Mouse (Mus musculus): ENCODE data around the gene Olfr352. TPM values are rescaled to one million over a fixed set of nuclear protein-coding genes. Genes with fewer than 3 reads are reported as not detected.

Olfr352 gene
- not detected in 2 replicates for polyA plus RNA-seq (2016; fragmentation: Nextera tagmentation; extraction: Ambion mirVana)

DNA sequence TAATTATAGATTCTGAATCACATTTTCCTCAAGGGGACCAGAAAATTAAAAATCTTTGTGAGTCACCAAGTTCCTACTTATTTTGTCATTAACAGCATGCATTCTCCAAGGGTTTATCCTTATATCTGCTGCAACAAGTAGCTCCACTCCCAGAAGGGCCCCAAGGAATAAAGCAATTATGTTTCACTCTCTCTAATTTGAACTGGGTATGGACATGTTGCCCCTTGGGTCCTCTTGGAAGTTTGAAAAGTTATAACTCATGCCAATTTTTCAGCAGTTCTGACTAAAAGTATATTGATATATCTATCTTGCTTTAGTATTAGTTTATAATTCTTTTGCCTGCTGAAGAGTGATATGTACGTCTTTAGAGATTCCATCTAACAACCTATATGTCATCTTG, at the start of gene Olfr352:
Olfr352 (plus strand) TSS at position 301 of the 400 bp plus-strand sequence.
- H3K9ac ChIP-seq (replicated peaks): no peak within 1 kb of the TSS
- no peak within 1 kb of the TSS for H3K4me2 ChIP-seq
- 76% methylated on average over 1 of the region's 1 CpGs for WGBS
- H3K4me1 ChIP-seq (replicated peaks): no peaks in the 10 kb centered on the region
- ATAC-seq (ENCODE audit: insufficient number of reproducible peaks, insufficient read depth, low FRiP score, low TSS enrichment, low read depth): no peak
- H3K27me3 ChIP-seq: no peaks in the 10 kb centered on the region
- H3K36me3 ChIP-seq: no peaks in the 10 kb centered on the region
- H3K27ac ChIP-seq: no peak within 1 kb of the TSS
- H3K9me3 ChIP-seq: peaks cover 14% of the 10 kb centered on the region; the same call in 1 of the 2 replicates
- no peak within 1 kb of the TSS for H3K4me3 ChIP-seq (replicated peaks)

DNA sequence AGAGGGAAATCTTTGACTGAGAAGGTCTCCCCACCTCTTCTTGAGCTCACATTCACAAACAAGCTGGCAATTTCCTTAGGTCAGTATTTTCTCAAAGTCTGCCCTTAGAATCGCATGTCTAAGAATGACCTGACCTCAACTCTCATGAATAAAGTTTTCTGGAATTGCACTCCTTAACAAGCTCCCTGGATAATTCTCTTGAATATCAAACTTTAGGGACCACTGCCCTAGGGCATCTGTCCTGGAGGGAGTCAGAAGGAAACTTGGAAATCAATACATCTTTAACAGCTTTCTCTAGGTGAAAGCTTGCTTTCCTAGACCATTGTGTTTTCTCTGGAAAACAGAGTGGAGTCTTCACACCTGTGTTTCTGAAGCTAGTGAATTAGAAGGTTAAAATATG, 22.2 kb upstream of the Olfr352 start, which contains the start of gene Olfr350:
Olfr350 (plus strand) TSS at position 301 of the 400 bp plus-strand sequence.
- no peak within 1 kb of the TSS for H3K4me2 ChIP-seq
- no peaks in the 10 kb centered on the region for H3K27me3 ChIP-seq
- no peak within 1 kb of the TSS for H3K27ac ChIP-seq
- WGBS: 91% methylated on average over 1 of the region's 1 CpGs
- no peak within 1 kb of the TSS for H3K9ac ChIP-seq (replicated peaks)
- ATAC-seq (ENCODE audit: insufficient number of reproducible peaks, insufficient read depth, low FRiP score, low TSS enrichment, low read depth): no peak
- H3K9me3 ChIP-seq: peaks cover 25% of the 10 kb centered on the region
- H3K36me3 ChIP-seq: no peaks in the 10 kb centered on the region
- H3K4me1 ChIP-seq (replicated peaks): no peaks in the 10 kb centered on the region
- no peak within 1 kb of the TSS for H3K4me3 ChIP-seq (replicated peaks)

DNA sequence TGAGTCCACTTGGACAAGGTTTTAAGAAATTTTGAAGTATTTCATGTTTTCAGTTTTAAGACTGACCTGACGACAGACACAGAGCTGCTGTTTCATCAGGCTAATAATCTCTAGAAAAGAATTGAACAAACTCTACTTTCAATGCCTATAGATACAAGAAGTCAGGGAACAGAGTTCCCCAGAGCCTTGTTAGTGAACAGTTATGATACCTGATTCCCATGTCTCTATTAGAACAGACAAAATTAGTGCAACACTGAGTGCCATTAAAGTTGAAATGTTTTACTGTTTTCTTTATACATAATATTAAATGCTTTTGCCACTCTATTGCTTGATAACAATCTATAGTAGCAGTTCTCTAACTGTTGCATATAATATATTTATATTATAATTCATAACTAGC, 5.7 kb upstream of the Olfr352 start, which contains the start of gene Olfr351:
Olfr351 (minus strand) TSS at position 101 of the 400 bp plus-strand sequence.
- Histone ChIP-seq H3K27me3 (no peaks in the 10 kb centered on the region), H3K4me3 (replicated peaks) (no peak within 1 kb of the TSS), H3K9me3 (peaks cover 20% of the 10 kb centered on the region; the same call in 1 of the 2 replicates), H3K36me3 (no peaks in the 10 kb centered on the region), H3K27ac (no peak within 1 kb of the TSS), H3K4me2 (no peak within 1 kb of the TSS), H3K4me1 (replicated peaks) (no peaks in the 10 kb centered on the region), H3K9ac (replicated peaks) (no peak within 1 kb of the TSS)
- ATAC-seq (ENCODE audit: insufficient number of reproducible peaks, insufficient read depth, low FRiP score, low TSS enrichment, low read depth): no peak
- 86% methylated on average over 1 of the region's 1 CpGs for WGBS

DNA sequence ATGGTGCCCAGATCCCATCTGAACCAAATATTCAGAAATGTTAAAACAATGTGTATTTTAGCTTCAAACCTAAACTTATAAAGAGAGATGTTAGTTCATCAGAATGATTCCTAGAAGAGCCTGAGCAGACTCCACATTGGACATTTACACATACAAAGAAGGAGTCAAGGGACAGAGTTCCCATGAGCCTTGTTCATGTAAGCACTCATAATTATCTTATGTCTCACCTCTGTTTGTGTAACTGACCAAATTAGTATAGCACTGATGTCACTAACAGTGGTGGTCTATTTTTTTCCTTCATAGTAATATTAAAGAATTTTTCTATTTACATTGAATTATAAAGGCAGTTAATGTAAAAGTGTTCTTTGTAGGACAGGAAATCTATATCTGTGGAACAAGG, 24.6 kb downstream of the Olfr352 start, which contains the start of gene Olfr353:
Olfr353 (minus strand) TSS at position 101 of the 400 bp plus-strand sequence.
- Histone ChIP-seq H3K27me3 (no peaks in the 10 kb centered on the region), H3K9me3 (peaks cover 28% of the 10 kb centered on the region; the same call in 1 of the 2 replicates), H3K4me2 (no peak within 1 kb of the TSS), H3K36me3 (no peaks in the 10 kb centered on the region), H3K27ac (no peak within 1 kb of the TSS), H3K4me1 (replicated peaks) (no peaks in the 10 kb centered on the region), H3K9ac (replicated peaks) (no peak within 1 kb of the TSS), H3K4me3 (replicated peaks) (no peak within 1 kb of the TSS)
- ATAC-seq (ENCODE audit: insufficient number of reproducible peaks, insufficient read depth, low FRiP score, low TSS enrichment, low read depth): no peak

DNA sequence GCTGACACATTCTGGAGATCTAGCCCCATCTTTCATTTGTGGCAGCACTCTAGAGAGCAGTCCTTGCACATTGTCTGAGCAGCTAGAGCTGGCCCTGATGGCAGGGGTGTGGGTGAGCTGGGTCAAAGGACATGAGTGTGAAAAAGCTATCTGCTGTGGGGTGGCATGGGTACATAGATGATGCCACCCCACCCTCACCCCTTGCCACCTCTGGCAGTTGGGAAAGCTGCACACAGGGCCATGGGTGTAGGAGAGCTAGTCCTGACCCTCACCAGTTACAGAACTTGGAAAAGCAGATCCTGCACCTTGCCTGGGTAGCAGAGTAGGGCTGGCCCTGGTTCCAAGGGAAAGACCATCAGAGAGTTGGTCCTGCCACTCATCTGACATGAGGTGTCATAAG, 28.9 kb downstream of the Olfr352 start:
- H3K27ac ChIP-seq: no peak overlapping the region
- no peak overlapping the region for H3K4me2 ChIP-seq
- no peaks in the 10 kb centered on the region for H3K27me3 ChIP-seq
- ATAC-seq (ENCODE audit: insufficient number of reproducible peaks, insufficient read depth, low FRiP score, low TSS enrichment, low read depth): no peak
- H3K9ac ChIP-seq (replicated peaks): no peak overlapping the region
- no peak overlapping the region for H3K4me3 ChIP-seq (replicated peaks)
- H3K9me3 ChIP-seq: peaks cover 31% of the 10 kb centered on the region
- no peaks in the 10 kb centered on the region for H3K36me3 ChIP-seq
- H3K4me1 ChIP-seq (replicated peaks): no peaks in the 10 kb centered on the region

DNA sequence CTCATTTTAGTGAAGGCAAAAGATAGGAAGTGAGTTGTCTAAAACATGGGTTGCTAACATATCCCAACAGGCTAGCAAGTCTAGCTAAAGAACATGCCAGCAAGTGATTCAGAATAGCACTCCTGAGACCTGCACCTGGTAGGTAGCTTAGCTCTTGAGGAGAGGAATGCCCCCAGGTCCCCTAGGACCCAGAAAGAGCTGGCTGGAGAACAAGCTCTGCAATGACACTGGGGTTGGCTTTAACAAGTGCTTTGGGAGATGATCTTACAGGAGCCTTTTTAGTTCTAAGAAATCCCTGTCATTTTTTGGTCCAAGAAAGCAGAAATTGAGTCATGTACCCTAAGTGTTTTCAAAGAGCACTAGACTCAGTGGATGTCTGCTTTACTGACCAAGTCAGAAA, 37.1 kb downstream of the Olfr352 start, which contains the start of gene Olfr354:
Olfr354 (plus strand) TSS at position 301 of the 400 bp plus-strand sequence.
- no peak for ATAC-seq (ENCODE audit: insufficient number of reproducible peaks, insufficient read depth, low FRiP score, low TSS enrichment, low read depth)
- peaks cover 7% of the 10 kb centered on the region; the same call in 1 of the 2 replicates for H3K9me3 ChIP-seq
- no peaks in the 10 kb centered on the region for H3K36me3 ChIP-seq
- no peaks in the 10 kb centered on the region for H3K4me1 ChIP-seq (replicated peaks)
- H3K27ac ChIP-seq: no peak within 1 kb of the TSS
- H3K4me3 ChIP-seq (replicated peaks): no peak within 1 kb of the TSS
- H3K27me3 ChIP-seq: no peaks in the 10 kb centered on the region
- no peak within 1 kb of the TSS for H3K9ac ChIP-seq (replicated peaks)
- no peak within 1 kb of the TSS for H3K4me2 ChIP-seq

Other genes with a start within 250 kb of the Olfr352 start
- gene Olfr345, start 228.4 kb upstream of the Olfr352 start, polyA plus RNA-seq (2016; fragmentation: Nextera tagmentation; extraction: Ambion mirVana): not detected in 2 replicates
- gene Olfr346, start 182.7 kb upstream of the Olfr352 start, polyA plus RNA-seq (2016; fragmentation: Nextera tagmentation; extraction: Ambion mirVana): not detected in 2 replicates
- gene Olfr347, start 136.6 kb upstream of the Olfr352 start, polyA plus RNA-seq (2016; fragmentation: Nextera tagmentation; extraction: Ambion mirVana): not detected in 2 replicates
- not detected in 2 replicates for gene Olfr348, start 84.2 kb upstream of the Olfr352 start, polyA plus RNA-seq (2016; fragmentation: Nextera tagmentation; extraction: Ambion mirVana)
- gene Olfr50, start 77.9 kb upstream of the Olfr352 start, polyA plus RNA-seq (2016; fragmentation: Nextera tagmentation; extraction: Ambion mirVana): not detected in 2 replicates
- not detected in 2 replicates for gene Olfr3, start 51.4 kb upstream of the Olfr352 start, polyA plus RNA-seq (2016; fragmentation: Nextera tagmentation; extraction: Ambion mirVana)
- gene Olfr350, start 22.1 kb upstream of the Olfr352 start, polyA plus RNA-seq (2016; fragmentation: Nextera tagmentation; extraction: Ambion mirVana): not detected in 2 replicates
- gene Olfr351, start 5.8 kb upstream of the Olfr352 start, polyA plus RNA-seq (2016; fragmentation: Nextera tagmentation; extraction: Ambion mirVana): not detected in 2 replicates
- not detected in 2 replicates for gene Olfr353, start 24.5 kb downstream of the Olfr352 start, polyA plus RNA-seq (2016; fragmentation: Nextera tagmentation; extraction: Ambion mirVana)
- gene Olfr354, start 37.2 kb downstream of the Olfr352 start, polyA plus RNA-seq (2016; fragmentation: Nextera tagmentation; extraction: Ambion mirVana): not detected in 2 replicates
- not detected in 2 replicates for gene Olfr355, start 60.4 kb downstream of the Olfr352 start, polyA plus RNA-seq (2016; fragmentation: Nextera tagmentation; extraction: Ambion mirVana)
- not detected in 2 replicates for gene Olfr356, start 68.7 kb downstream of the Olfr352 start, polyA plus RNA-seq (2016; fragmentation: Nextera tagmentation; extraction: Ambion mirVana)
- gene Olfr357, start 125.4 kb downstream of the Olfr352 start, polyA plus RNA-seq (2016; fragmentation: Nextera tagmentation; extraction: Ambion mirVana): not detected in 2 replicates
- gene Olfr358, start 140.9 kb downstream of the Olfr352 start, polyA plus RNA-seq (2016; fragmentation: Nextera tagmentation; extraction: Ambion mirVana): not detected in 2 replicates
- gene Olfr360, start 197.3 kb downstream of the Olfr352 start, polyA plus RNA-seq (2016; fragmentation: Nextera tagmentation; extraction: Ambion mirVana): not detected in 2 replicates
- not detected in 2 replicates for gene Olfr361, start 220.8 kb downstream of the Olfr352 start, polyA plus RNA-seq (2016; fragmentation: Nextera tagmentation; extraction: Ambion mirVana)
- gene Olfr362, start 249.4 kb downstream of the Olfr352 start, polyA plus RNA-seq (2016; fragmentation: Nextera tagmentation; extraction: Ambion mirVana): not detected in 2 replicates